Mouse (Mus musculus): ENCODE results near the gene Clstn2. TPM values are rescaled to one million over a fixed set of nuclear protein-coding genes. Genes with fewer than 3 reads are reported as not detected.

The Clstn2 gene
- total and polyA plus RNA-seq, 2 experiments from 2014 or later, result 0.14 to 0.61 TPM

DNA sequence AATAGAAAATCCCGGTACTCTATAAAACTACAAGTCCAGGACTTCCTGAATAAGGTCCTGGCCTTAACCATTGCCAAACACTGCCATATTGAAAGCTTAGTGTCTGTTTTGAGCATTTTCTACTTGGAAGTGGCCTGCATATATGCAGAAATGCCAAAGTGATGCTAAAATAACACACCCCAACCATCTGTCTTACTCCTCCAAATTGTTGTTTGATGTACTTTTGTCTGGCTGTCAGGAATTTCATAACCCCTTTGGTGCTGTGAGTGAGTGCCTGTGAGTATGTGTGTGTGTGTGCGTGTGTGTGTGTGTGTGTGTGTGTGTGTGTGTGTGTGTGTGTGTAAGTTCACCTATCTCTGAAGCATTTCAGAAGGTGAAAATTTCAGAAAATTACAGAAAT, 13.1 kb downstream of the Clstn2 start:
- Histone ChIP-seq H3K36me3 (replicated peaks; ENCODE audit: control insufficient read depth, insufficient read depth, low read length) (no peaks in the 10 kb centered on the region), H3K4me3 (ENCODE audit: low read depth, low read length) (no peak overlapping the region), H3K27me3 (ENCODE audit: control insufficient read depth, insufficient read depth, low read length) (no peaks in the 10 kb centered on the region), H3K4me2 (ENCODE audit: low read depth, low read length) (no peak overlapping the region), H3K9me3 (replicated peaks; ENCODE audit: control insufficient read depth, low read length) (no peaks in the 10 kb centered on the region), H3K27ac (ENCODE audit: low read depth) (no peak overlapping the region), H3K9ac (replicated peaks; ENCODE audit: low read depth, low read length) (no peak overlapping the region), H3K4me1 (ENCODE audit: control insufficient read depth, insufficient read depth) (no peaks in the 10 kb centered on the region)
- ATAC-seq (ENCODE audit: insufficient read depth, low read depth) (no peak), DNase-seq (ENCODE audit: low spot score) (no peak)
- WGBS, result 62% methylated on average over 2 of the region's 2 CpGs
- TF ChIP-seq CTCF (IDR thresholded peaks at IDR 0.05; ENCODE audit: low read depth) (no peak), EP300 (IDR thresholded peaks at IDR 0.05; ENCODE audit: low read depth) (no peak)

DNA sequence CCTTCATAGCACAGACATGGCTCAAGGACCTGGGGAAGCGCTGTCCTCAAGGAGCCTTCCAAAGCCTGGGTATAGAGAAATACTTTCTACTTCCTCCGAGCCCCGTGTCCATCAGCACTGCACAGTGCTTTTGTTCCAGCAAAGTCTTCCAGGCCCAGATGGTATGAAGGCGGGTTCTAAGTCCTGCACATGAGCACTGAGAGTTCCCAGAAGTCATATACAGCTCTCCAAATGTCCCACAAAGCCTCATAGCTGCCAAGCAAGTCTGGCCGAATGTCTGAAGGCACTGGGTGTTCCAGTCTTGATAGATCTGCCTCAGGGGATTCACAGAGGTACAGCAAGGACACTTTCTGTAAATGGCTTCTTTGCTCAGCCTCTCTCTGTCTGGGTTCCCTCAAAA, 14.3 kb downstream of the Clstn2 start:
- no peaks in the 10 kb centered on the region for H3K27me3 ChIP-seq (ENCODE audit: control insufficient read depth, insufficient read depth, low read length)
- H3K9ac ChIP-seq (replicated peaks; ENCODE audit: low read depth, low read length), result no peak overlapping the region
- H3K9me3 ChIP-seq (replicated peaks; ENCODE audit: control insufficient read depth, low read length), result no peaks in the 10 kb centered on the region
- no peaks in the 10 kb centered on the region for H3K36me3 ChIP-seq (replicated peaks; ENCODE audit: control insufficient read depth, insufficient read depth, low read length)
- no peak overlapping the region for H3K4me2 ChIP-seq (ENCODE audit: low read depth, low read length)
- H3K4me1 ChIP-seq (ENCODE audit: control insufficient read depth, insufficient read depth), result no peaks in the 10 kb centered on the region
- no peak overlapping the region for H3K27ac ChIP-seq (ENCODE audit: low read depth)
- no peak overlapping the region for H3K4me3 ChIP-seq (ENCODE audit: low read depth, low read length)
- DNase-seq (ENCODE audit: low spot score) (no peak), ATAC-seq (ENCODE audit: insufficient read depth, low read depth) (no peak)
- 80% methylated on average over 5 of the region's 5 CpGs for WGBS
- TF ChIP-seq EP300 (IDR thresholded peaks at IDR 0.05; ENCODE audit: low read depth), result no peak
- TF ChIP-seq CTCF (IDR thresholded peaks at IDR 0.05; ENCODE audit: low read depth), result no peak

DNA sequence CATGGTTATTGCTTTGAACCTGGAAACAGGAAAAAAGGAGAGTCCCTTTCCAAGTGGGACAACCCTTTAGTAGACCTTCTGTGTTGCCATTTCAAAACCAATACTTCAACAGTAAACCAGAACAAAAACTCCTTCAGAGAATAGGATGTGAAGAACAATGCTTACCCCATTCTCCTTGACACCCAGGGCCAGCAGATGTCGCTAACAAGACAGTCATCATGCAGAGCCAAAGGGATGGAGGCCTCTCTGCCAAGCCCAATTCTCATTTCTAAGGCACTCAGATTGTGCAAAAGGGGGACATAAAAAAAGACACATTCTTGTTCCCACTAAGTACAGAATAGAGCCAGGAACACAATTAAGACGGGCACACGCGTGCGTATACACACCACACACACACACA, 16.4 kb downstream of the Clstn2 start:
- Histone ChIP-seq H3K4me3 (ENCODE audit: low read depth, low read length) (no peak overlapping the region), H3K27me3 (ENCODE audit: control insufficient read depth, insufficient read depth, low read length) (no peaks in the 10 kb centered on the region), H3K4me1 (ENCODE audit: control insufficient read depth, insufficient read depth) (no peaks in the 10 kb centered on the region), H3K9me3 (replicated peaks; ENCODE audit: control insufficient read depth, low read length) (no peaks in the 10 kb centered on the region), H3K27ac (ENCODE audit: low read depth) (no peak overlapping the region), H3K36me3 (replicated peaks; ENCODE audit: control insufficient read depth, insufficient read depth, low read length) (no peaks in the 10 kb centered on the region), H3K9ac (replicated peaks; ENCODE audit: low read depth, low read length) (no peak overlapping the region), H3K4me2 (ENCODE audit: low read depth, low read length) (no peak overlapping the region)
- DNase-seq (ENCODE audit: low spot score) (no peak), ATAC-seq (ENCODE audit: insufficient read depth, low read depth) (no peak)
- WGBS, result 83% methylated on average over 5 of the region's 5 CpGs
- TF ChIP-seq EP300 (IDR thresholded peaks at IDR 0.05; ENCODE audit: low read depth) (no peak), CTCF (IDR thresholded peaks at IDR 0.05; ENCODE audit: low read depth) (no peak)

DNA sequence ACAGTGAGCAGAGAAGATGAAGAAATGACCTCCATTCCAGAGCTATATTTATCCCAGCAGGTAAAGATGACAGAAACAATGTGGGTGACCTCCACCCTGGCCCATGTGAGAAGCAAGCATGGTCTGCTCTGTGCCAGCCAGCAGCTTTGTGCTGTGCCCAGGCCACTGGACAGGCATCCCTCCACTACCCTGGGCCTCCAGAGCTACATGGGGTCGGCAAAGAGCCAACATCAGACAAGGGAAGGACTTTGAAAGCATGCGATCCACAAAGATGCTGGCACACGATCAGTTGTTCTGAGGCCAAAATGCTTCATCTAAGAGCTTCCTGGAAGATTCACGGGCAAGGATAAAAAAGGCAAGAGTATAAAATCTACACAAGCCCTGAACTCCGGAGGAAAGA, 36.6 kb downstream of the Clstn2 start:
- Histone ChIP-seq H3K36me3 (replicated peaks; ENCODE audit: control insufficient read depth, insufficient read depth, low read length) (no peaks in the 10 kb centered on the region), H3K4me1 (ENCODE audit: control insufficient read depth, insufficient read depth) (no peaks in the 10 kb centered on the region), H3K9me3 (replicated peaks; ENCODE audit: control insufficient read depth, low read length) (no peaks in the 10 kb centered on the region), H3K27me3 (ENCODE audit: control insufficient read depth, insufficient read depth, low read length) (no peaks in the 10 kb centered on the region), H3K4me2 (ENCODE audit: low read depth, low read length) (no peak overlapping the region), H3K4me3 (ENCODE audit: low read depth, low read length) (no peak overlapping the region), H3K27ac (ENCODE audit: low read depth) (no peak overlapping the region), H3K9ac (replicated peaks; ENCODE audit: low read depth, low read length) (no peak overlapping the region)
- DNase-seq (ENCODE audit: low spot score) (no peak), ATAC-seq (ENCODE audit: insufficient read depth, low read depth) (no peak)
- 48% methylated on average over 5 of the region's 5 CpGs for WGBS
- TF ChIP-seq EP300 (IDR thresholded peaks at IDR 0.05; ENCODE audit: low read depth) (no peak), CTCF (IDR thresholded peaks at IDR 0.05; ENCODE audit: low read depth) (no peak)

DNA sequence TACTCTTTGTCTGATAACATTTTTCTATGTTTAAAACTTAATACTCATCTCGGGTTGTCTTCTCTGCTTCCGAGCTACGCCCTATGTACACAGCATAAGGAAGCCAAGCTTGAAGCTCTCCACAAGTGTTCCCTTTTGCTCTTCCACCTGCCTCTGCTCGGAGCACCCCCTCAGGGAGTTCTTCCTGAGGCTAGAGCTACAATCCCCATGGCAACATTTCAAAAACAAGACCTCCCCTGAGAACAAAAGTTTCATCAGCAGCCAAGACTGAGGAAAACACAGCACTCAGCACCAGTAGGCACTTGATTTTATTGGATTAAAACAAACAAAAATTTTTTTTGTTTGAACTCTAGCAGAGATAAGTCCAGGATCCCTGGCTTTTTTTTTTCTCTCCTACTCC, 37.3 kb downstream of the Clstn2 start:
- no peak for ATAC-seq (ENCODE audit: insufficient read depth, low read depth)
- Histone ChIP-seq H3K4me2 (ENCODE audit: low read depth, low read length) (no peak overlapping the region), H3K27me3 (ENCODE audit: control insufficient read depth, insufficient read depth, low read length) (no peaks in the 10 kb centered on the region), H3K27ac (ENCODE audit: low read depth) (no peak overlapping the region), H3K9me3 (replicated peaks; ENCODE audit: control insufficient read depth, low read length) (no peaks in the 10 kb centered on the region), H3K36me3 (replicated peaks; ENCODE audit: control insufficient read depth, insufficient read depth, low read length) (no peaks in the 10 kb centered on the region), H3K4me1 (ENCODE audit: control insufficient read depth, insufficient read depth) (no peaks in the 10 kb centered on the region), H3K9ac (replicated peaks; ENCODE audit: low read depth, low read length) (no peak overlapping the region), H3K4me3 (ENCODE audit: low read depth, low read length) (no peak overlapping the region)
- no peak for DNase-seq (ENCODE audit: low spot score)
- TF ChIP-seq EP300 (IDR thresholded peaks at IDR 0.05; ENCODE audit: low read depth), result no peak
- no peak for TF ChIP-seq CTCF (IDR thresholded peaks at IDR 0.05; ENCODE audit: low read depth)
- 67% methylated on average over 4 of the region's 4 CpGs for WGBS

DNA sequence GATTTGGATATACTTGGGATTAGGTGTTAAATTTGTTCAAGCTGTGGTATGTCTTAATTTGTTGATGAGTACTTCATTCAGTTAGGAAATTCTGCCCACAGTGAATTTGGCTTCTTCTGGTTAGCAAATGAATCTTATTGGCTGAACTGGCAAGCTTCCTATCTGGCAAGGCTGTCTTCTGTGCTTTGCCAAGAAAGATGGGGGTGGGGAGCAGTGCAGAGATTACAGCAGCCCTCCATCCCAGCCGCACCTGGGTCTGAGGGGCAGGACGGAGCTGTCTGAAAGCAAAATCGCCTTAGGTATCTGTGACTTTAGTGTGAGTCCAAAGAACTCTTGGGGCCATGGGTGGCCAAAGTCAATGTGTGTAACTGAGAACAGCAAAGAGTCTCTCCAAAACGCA, 40.9 kb downstream of the Clstn2 start:
- H3K36me3 ChIP-seq (replicated peaks; ENCODE audit: control insufficient read depth, insufficient read depth, low read length), result no peaks in the 10 kb centered on the region
- no peak overlapping the region for H3K27ac ChIP-seq (ENCODE audit: low read depth)
- H3K9me3 ChIP-seq (replicated peaks; ENCODE audit: control insufficient read depth, low read length), result no peaks in the 10 kb centered on the region
- TF ChIP-seq CTCF (IDR thresholded peaks at IDR 0.05; ENCODE audit: low read depth), result no peak
- TF ChIP-seq EP300 (IDR thresholded peaks at IDR 0.05; ENCODE audit: low read depth), result no peak
- DNase-seq (ENCODE audit: low spot score) (no peak), ATAC-seq (ENCODE audit: insufficient read depth, low read depth) (no peak)
- H3K27me3 ChIP-seq (ENCODE audit: control insufficient read depth, insufficient read depth, low read length), result no peaks in the 10 kb centered on the region
- no peaks in the 10 kb centered on the region for H3K4me1 ChIP-seq (ENCODE audit: control insufficient read depth, insufficient read depth)
- H3K9ac ChIP-seq (replicated peaks; ENCODE audit: low read depth, low read length), result no peak overlapping the region
- no peak overlapping the region for H3K4me2 ChIP-seq (ENCODE audit: low read depth, low read length)
- WGBS, result 42% methylated on average over 4 of the region's 4 CpGs
- H3K4me3 ChIP-seq (ENCODE audit: low read depth, low read length), result no peak overlapping the region

Data from heart, postnatal 0 days (tissue).